Mouse (Mus musculus) spleen, adult 2 months (tissue): ENCODE results near the gene Them7. TPM values are rescaled to one million over a fixed set of nuclear protein-coding genes. Genes with fewer than 3 reads are reported as not detected.

Experiments used
- DNase-seq, 2 experiments: peaks; one replicate each; pipeline versions ENCODE4 v3.0.0 to v3.0.0-alpha.2; 2012 to 2021; ENCODE audit warnings: low spot score in 2 of 2, low read depth in 1 of 2
- H3K27ac ChIP-seq: fragments of 200-500 bp; 2 replicates; pipeline ENCODE4 v1.5.1; 2012; ENCODE audit warnings: low read length, inconsistent platforms; ENCODE audit not compliant: insufficient read depth
- H3K27me3 ChIP-seq: fragments of 200-500 bp; 2 replicates; pipeline ENCODE4 v1.6.1; 2012; ENCODE audit warnings: mild to moderate bottlenecking, moderate library complexity, low read length, inconsistent platforms; ENCODE audit not compliant: control insufficient read depth, insufficient read depth
- H3K36me3 ChIP-seq: fragments of 200-500 bp; 2 replicates; pipeline ENCODE4 v1.6.1; 2012; ENCODE audit warnings: mild to moderate bottlenecking, low read length, inconsistent platforms; ENCODE audit not compliant: control insufficient read depth, insufficient read depth
- H3K4me1 ChIP-seq: fragments of 200-500 bp; 2 replicates; pipeline ENCODE4 v1.6.1; 2011; ENCODE audit warnings: inconsistent platforms; ENCODE audit not compliant: control insufficient read depth, insufficient read depth, insufficient read length
- H3K4me3 ChIP-seq: fragments of 200-500 bp; 2 replicates; pipeline ENCODE4 v1.5.1; 2011; ENCODE audit warnings: mild to moderate bottlenecking, inconsistent platforms; ENCODE audit not compliant: insufficient read depth, insufficient read length; ENCODE audit errors: extremely low read depth
- CTCF ChIP-seq: fragments of 200-500 bp; IDR thresholded peaks from 2 replicates; pipeline ENCODE4 v1.5.1; 2011; ENCODE audit warnings: mild to moderate bottlenecking, inconsistent platforms; ENCODE audit not compliant: insufficient read depth, insufficient read length, insufficient replicate concordance; ENCODE audit errors: extremely low read depth
- POLR2A ChIP-seq: fragments of 200-500 bp; IDR thresholded peaks from 2 replicates; pipeline ENCODE4 v1.6.1; 2011; ENCODE audit warnings: low read depth, low read length, inconsistent platforms
- WGBS: fragments of 180-500 bp; shearing (Covaris S2); methylation state at CpG from one replicate; pipeline ENCODE4 v1.1.7; 2018; 5-methylcytosine and 5-hydroxymethylcytosine counted together
- polyA plus RNA-seq: library from polyadenylated mRNA; depleted of rRNA; stranded (reverse); fragments of >200 nt; gene quantifications from 2 replicates; pipeline ENCODE4 v1.2.3, GENCODE M21; 2012

Them7 gene
- polyA plus RNA-seq, 1 experiment: 0.57 TPM

- no peak for DNase-seq
- Histone ChIP-seq H3K4me3 (no peak overlapping the region), H3K27me3 (no peaks in the 10 kb centered on the region), H3K27ac (no peak overlapping the region), H3K4me1 (no peaks in the 10 kb centered on the region), H3K36me3 (no peaks in the 10 kb centered on the region)
- WGBS: 57% methylated on average over 6 of the region's 6 CpGs
- TF ChIP-seq POLR2A: no peak
- TF ChIP-seq CTCF: no peak
Observed at GRCm38 (mm10) chr2:105234278-105234677, 10.2 kb downstream of the Them7 start.

GRCm38 (mm10) chr2:105235380-105236115, 11.4 kb downstream of the Them7 start:
- Histone ChIP-seq H3K4me1 (no peaks in the 10 kb centered on the region), H3K27ac (no peak overlapping the region), H3K27me3 (no peaks in the 10 kb centered on the region), H3K36me3 (no peaks in the 10 kb centered on the region), H3K4me3 (no peak overlapping the region)
- WGBS: 79% methylated on average over 12 of the region's 12 CpGs
- TF ChIP-seq CTCF (no peak), POLR2A (no peak)
- no peak for DNase-seq

GRCm38 (mm10) chr2:105237424-105237823, 13.3 kb downstream of the Them7 start:
- WGBS: 80% methylated on average over 7 of the region's 7 CpGs
- H3K27ac ChIP-seq: no peak overlapping the region
- no peaks in the 10 kb centered on the region for H3K36me3 ChIP-seq
- H3K4me1 ChIP-seq: no peaks in the 10 kb centered on the region
- no peaks in the 10 kb centered on the region for H3K27me3 ChIP-seq
- no peak overlapping the region for H3K4me3 ChIP-seq
- no peak for DNase-seq
- TF ChIP-seq CTCF: no peak
- TF ChIP-seq POLR2A: no peak

GRCm38 (mm10) chr2:105237841-105238240, 13.7 kb downstream of the Them7 start:
- Histone ChIP-seq H3K4me3 (no peak overlapping the region), H3K27ac (no peak overlapping the region), H3K4me1 (no peaks in the 10 kb centered on the region), H3K36me3 (no peaks in the 10 kb centered on the region), H3K27me3 (no peaks in the 10 kb centered on the region)
- TF ChIP-seq POLR2A: no peak
- no peak for TF ChIP-seq CTCF
- 89% methylated on average over 2 of the region's 2 CpGs for WGBS
- DNase-seq: no peak

- DNase-seq: no peak
- no peaks in the 10 kb centered on the region for H3K36me3 ChIP-seq
- no peak overlapping the region for H3K27ac ChIP-seq
- H3K4me3 ChIP-seq: no peak overlapping the region
- 23% methylated on average over 3 of the region's 3 CpGs for WGBS
- TF ChIP-seq POLR2A (no peak), CTCF (no peak)
- H3K4me1 ChIP-seq: no peaks in the 10 kb centered on the region
- H3K27me3 ChIP-seq: no peaks in the 10 kb centered on the region
Observed at GRCm38 (mm10) chr2:105238775-105239174, 14.7 kb downstream of the Them7 start.

GRCm38 (mm10) chr2:105240631-105241030, 16.5 kb downstream of the Them7 start:
- H3K27ac ChIP-seq: no peak overlapping the region
- no peaks in the 10 kb centered on the region for H3K36me3 ChIP-seq
- TF ChIP-seq POLR2A: no peak
- TF ChIP-seq CTCF: no peak
- WGBS: 63% methylated on average over 1 of the region's 1 CpGs
- no peaks in the 10 kb centered on the region for H3K27me3 ChIP-seq
- no peak overlapping the region for H3K4me3 ChIP-seq
- H3K4me1 ChIP-seq: no peaks in the 10 kb centered on the region
- no peak for DNase-seq

GRCm38 (mm10) chr2:105242940-105243339, 18.8 kb downstream of the Them7 start:
- no peak for TF ChIP-seq POLR2A
- no peak for TF ChIP-seq CTCF
- Histone ChIP-seq H3K4me1 (no peaks in the 10 kb centered on the region), H3K36me3 (no peaks in the 10 kb centered on the region), H3K4me3 (no peak overlapping the region), H3K27ac (no peak overlapping the region), H3K27me3 (no peaks in the 10 kb centered on the region)
- DNase-seq: no peak
- 86% methylated on average over 7 of the region's 7 CpGs for WGBS
